Mouse (Mus musculus): ENCODE results near the gene Gm9817. TPM values are rescaled to one million over a fixed set of nuclear protein-coding genes. Genes with fewer than 3 reads are reported as not detected.
"Not testable (repeated sequence)": the region's sequence is repeated elsewhere in the genome, so short reads cannot be mapped to it uniquely, and the experiment has no call there.

Gene Gm9817
- not detected in 2 replicates for polyA plus RNA-seq (2014; fragmentation: Nextera tagmentation; extraction: Ambion mirVana)

DNA sequence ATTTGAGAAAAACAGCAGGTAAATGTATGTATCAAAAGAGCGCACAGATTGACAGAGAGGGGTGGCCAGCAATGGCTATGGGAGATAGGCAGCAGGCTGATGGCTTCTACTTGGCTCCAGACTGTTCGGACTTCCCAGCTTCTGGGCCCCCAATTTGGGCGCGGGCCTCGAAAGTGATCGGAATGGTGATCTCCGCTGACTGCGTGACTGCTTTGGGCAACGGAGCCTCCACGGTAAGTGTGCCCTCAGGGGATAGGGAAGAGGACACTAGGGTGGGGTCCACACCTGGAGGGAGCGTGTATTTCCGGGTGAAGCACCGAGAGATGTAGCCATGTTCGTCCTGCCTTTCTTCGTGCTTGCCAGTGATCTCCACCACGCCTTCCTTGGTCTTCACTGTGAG, at the start of gene Gm9817:
Gene Gm9817 (plus strand): TSS at position 301 of the 400 bp plus-strand sequence.
- not testable (repeated sequence) for H3K27me3 ChIP-seq (ENCODE audit: control insufficient read depth, insufficient read depth, low read length); H3K4me3 ChIP-seq (replicated peaks; ENCODE audit: low read depth, low read length); H3K4me2 ChIP-seq (ENCODE audit: low read length); DNase-seq; ATAC-seq (ENCODE audit: low FRiP score, low TSS enrichment); H3K9me3 ChIP-seq (ENCODE audit: control insufficient read depth, low read length); H3K27ac ChIP-seq (replicated peaks; ENCODE audit: low read depth, low read length); H3K36me3 ChIP-seq (ENCODE audit: control insufficient read depth, insufficient read depth, low read length); H3K9ac ChIP-seq (replicated peaks; ENCODE audit: low read length); H3K4me1 ChIP-seq (ENCODE audit: control insufficient read depth, insufficient read depth, low read length)
- 58% methylated on average over 16 of the region's 16 CpGs for WGBS

GRCm38 (mm10) chr13:45029791-45030190, 48.7 kb upstream of the Gm9817 start:
- DNase-seq (no peak), ATAC-seq (ENCODE audit: low FRiP score, low TSS enrichment) (no peak)
- no peaks in the 10 kb centered on the region for H3K9me3 ChIP-seq (ENCODE audit: control insufficient read depth, low read length)
- no peaks in the 10 kb centered on the region for H3K27me3 ChIP-seq (ENCODE audit: control insufficient read depth, insufficient read depth, low read length)
- no peak overlapping the region for H3K4me2 ChIP-seq (ENCODE audit: low read length)
- no peaks in the 10 kb centered on the region for H3K4me1 ChIP-seq (ENCODE audit: control insufficient read depth, insufficient read depth, low read length)
- no peak overlapping the region for H3K27ac ChIP-seq (replicated peaks; ENCODE audit: low read depth, low read length)
- 83% methylated on average over 1 of the region's 1 CpGs for WGBS
- H3K36me3 ChIP-seq (ENCODE audit: control insufficient read depth, insufficient read depth, low read length) = no peaks in the 10 kb centered on the region
- H3K9ac ChIP-seq (replicated peaks; ENCODE audit: low read length) = no peak overlapping the region
- H3K4me3 ChIP-seq (replicated peaks; ENCODE audit: low read depth, low read length) = no peak overlapping the region

DNA sequence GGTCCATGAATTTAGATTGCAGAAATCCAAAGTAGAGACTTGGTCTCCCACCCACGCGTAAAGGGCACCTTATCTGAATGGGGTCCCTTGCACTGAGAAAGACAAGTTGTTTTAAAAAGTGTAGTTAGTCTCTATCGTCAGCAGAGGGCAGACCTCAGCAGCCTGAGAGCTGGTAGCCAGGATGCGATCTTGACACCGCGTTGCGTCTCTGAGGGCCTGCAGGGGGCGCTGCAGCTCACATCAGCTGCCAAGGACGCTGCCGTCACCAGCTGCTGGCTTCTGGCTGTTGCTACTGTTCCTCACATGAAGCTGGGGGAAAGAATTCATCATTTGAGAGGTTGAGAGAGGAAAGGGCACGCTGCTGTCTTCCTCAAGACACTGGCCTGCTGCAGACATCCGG, 47.7 kb upstream of the Gm9817 start:
- DNase-seq (peak; percentile 97), ATAC-seq (ENCODE audit: low FRiP score, low TSS enrichment) (no peak)
- no peaks in the 10 kb centered on the region for H3K9me3 ChIP-seq (ENCODE audit: control insufficient read depth, low read length)
- no peak overlapping the region for H3K27ac ChIP-seq (replicated peaks; ENCODE audit: low read depth, low read length)
- H3K4me3 ChIP-seq (replicated peaks; ENCODE audit: low read depth, low read length) = no peak overlapping the region
- WGBS = 16% methylated on average over 12 of the region's 12 CpGs
- H3K4me2 ChIP-seq (ENCODE audit: low read length) = no peak overlapping the region
- H3K36me3 ChIP-seq (ENCODE audit: control insufficient read depth, insufficient read depth, low read length) = no peaks in the 10 kb centered on the region
- H3K9ac ChIP-seq (replicated peaks; ENCODE audit: low read length) = no peak overlapping the region
- H3K4me1 ChIP-seq (ENCODE audit: control insufficient read depth, insufficient read depth, low read length) = no peaks in the 10 kb centered on the region
- H3K27me3 ChIP-seq (ENCODE audit: control insufficient read depth, insufficient read depth, low read length) = no peaks in the 10 kb centered on the region

GRCm38 (mm10) chr13:45031314-45031713, 47.2 kb upstream of the Gm9817 start:
- no peaks in the 10 kb centered on the region for H3K4me1 ChIP-seq (ENCODE audit: control insufficient read depth, insufficient read depth, low read length)
- DNase-seq (no peak), ATAC-seq (ENCODE audit: low FRiP score, low TSS enrichment) (no peak)
- no peaks in the 10 kb centered on the region for H3K9me3 ChIP-seq (ENCODE audit: control insufficient read depth, low read length)
- H3K4me3 ChIP-seq (replicated peaks; ENCODE audit: low read depth, low read length) = no peak overlapping the region
- H3K4me2 ChIP-seq (ENCODE audit: low read length) = no peak overlapping the region
- no peak overlapping the region for H3K9ac ChIP-seq (replicated peaks; ENCODE audit: low read length)
- H3K36me3 ChIP-seq (ENCODE audit: control insufficient read depth, insufficient read depth, low read length) = no peaks in the 10 kb centered on the region
- no peaks in the 10 kb centered on the region for H3K27me3 ChIP-seq (ENCODE audit: control insufficient read depth, insufficient read depth, low read length)
- 73% methylated on average over 10 of the region's 10 CpGs for WGBS
- no peak overlapping the region for H3K27ac ChIP-seq (replicated peaks; ENCODE audit: low read depth, low read length)

DNA sequence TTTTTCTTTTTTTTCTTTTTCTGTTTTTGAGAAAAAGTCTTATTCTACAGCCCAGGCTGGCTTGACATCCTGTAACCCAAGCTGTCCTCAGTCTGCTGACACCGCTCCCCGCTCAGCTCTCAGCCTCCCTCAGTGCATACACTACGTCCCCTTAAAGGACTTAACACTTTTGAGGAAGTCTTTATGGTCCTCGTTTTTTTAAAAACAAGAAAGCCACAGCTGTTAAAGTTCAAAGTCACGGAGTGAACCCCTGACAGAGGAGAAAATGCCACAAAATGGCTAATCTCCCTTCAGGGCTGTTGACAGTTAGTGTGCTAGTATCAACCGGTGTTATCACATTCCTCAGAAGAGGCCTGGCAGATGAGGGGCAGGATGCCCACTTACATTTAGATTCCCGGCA, 46.7 kb upstream of the Gm9817 start:
- Histone ChIP-seq H3K27ac (replicated peaks; ENCODE audit: low read depth, low read length) (no peak overlapping the region), H3K9ac (replicated peaks; ENCODE audit: low read length) (no peak overlapping the region), H3K4me3 (replicated peaks; ENCODE audit: low read depth, low read length) (no peak overlapping the region), H3K36me3 (ENCODE audit: control insufficient read depth, insufficient read depth, low read length) (no peaks in the 10 kb centered on the region), H3K9me3 (ENCODE audit: control insufficient read depth, low read length) (no peaks in the 10 kb centered on the region), H3K4me1 (ENCODE audit: control insufficient read depth, insufficient read depth, low read length) (no peaks in the 10 kb centered on the region), H3K4me2 (ENCODE audit: low read length) (no peak overlapping the region), H3K27me3 (ENCODE audit: control insufficient read depth, insufficient read depth, low read length) (no peaks in the 10 kb centered on the region)
- 70% methylated on average over 7 of the region's 7 CpGs for WGBS
- DNase-seq (no peak), ATAC-seq (ENCODE audit: low FRiP score, low TSS enrichment) (no peak)

GRCm38 (mm10) chr13:45032484-45032883, 46.0 kb upstream of the Gm9817 start:
- WGBS = 91% methylated on average over 4 of the region's 4 CpGs

DNA sequence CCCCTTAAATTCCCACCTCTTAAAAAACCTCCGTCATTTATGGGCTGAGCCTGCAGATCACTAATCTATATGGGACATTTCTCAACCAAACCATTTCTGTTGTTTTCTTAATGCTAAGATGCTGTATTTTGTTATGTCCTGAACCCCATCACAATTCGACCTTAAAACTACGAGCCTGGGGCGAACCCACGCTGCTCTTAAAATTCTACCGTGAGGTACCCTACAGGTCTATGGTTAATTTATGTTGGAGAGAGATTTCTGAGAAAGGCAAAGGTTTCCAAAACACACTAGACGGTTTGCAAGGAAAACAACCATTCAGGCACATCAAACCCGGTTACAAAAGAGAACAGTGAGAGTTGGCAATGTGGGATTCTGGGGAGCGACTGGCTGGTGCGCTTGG, 45.1 kb upstream of the Gm9817 start:
- no peaks in the 10 kb centered on the region for H3K4me1 ChIP-seq (ENCODE audit: control insufficient read depth, insufficient read depth, low read length)
- H3K9me3 ChIP-seq (ENCODE audit: control insufficient read depth, low read length) = no peaks in the 10 kb centered on the region
- WGBS = 91% methylated on average over 10 of the region's 10 CpGs
- ATAC-seq (ENCODE audit: low FRiP score, low TSS enrichment) (no peak), DNase-seq (no peak)
- no peaks in the 10 kb centered on the region for H3K27me3 ChIP-seq (ENCODE audit: control insufficient read depth, insufficient read depth, low read length)
- no peak overlapping the region for H3K9ac ChIP-seq (replicated peaks; ENCODE audit: low read length)
- no peak overlapping the region for H3K27ac ChIP-seq (replicated peaks; ENCODE audit: low read depth, low read length)
- no peak overlapping the region for H3K4me3 ChIP-seq (replicated peaks; ENCODE audit: low read depth, low read length)
- H3K36me3 ChIP-seq (ENCODE audit: control insufficient read depth, insufficient read depth, low read length) = no peaks in the 10 kb centered on the region
- no peak overlapping the region for H3K4me2 ChIP-seq (ENCODE audit: low read length)

More at GRCm38 (mm10) chr13:45032484-45032883, 46.0 kb upstream of the Gm9817 start:
- no peaks in the 10 kb centered on the region for H3K36me3 ChIP-seq (ENCODE audit: control insufficient read depth, insufficient read depth, low read length)
- no peaks in the 10 kb centered on the region for H3K27me3 ChIP-seq (ENCODE audit: control insufficient read depth, insufficient read depth, low read length)
- H3K4me2 ChIP-seq (ENCODE audit: low read length) = no peak overlapping the region
- H3K27ac ChIP-seq (replicated peaks; ENCODE audit: low read depth, low read length) = no peak overlapping the region
- DNase-seq (no peak), ATAC-seq (ENCODE audit: low FRiP score, low TSS enrichment) (no peak)
- H3K9ac ChIP-seq (replicated peaks; ENCODE audit: low read length) = no peak overlapping the region
- no peaks in the 10 kb centered on the region for H3K4me1 ChIP-seq (ENCODE audit: control insufficient read depth, insufficient read depth, low read length)
- H3K4me3 ChIP-seq (replicated peaks; ENCODE audit: low read depth, low read length) = no peak overlapping the region
- no peaks in the 10 kb centered on the region for H3K9me3 ChIP-seq (ENCODE audit: control insufficient read depth, low read length)

DNA sequence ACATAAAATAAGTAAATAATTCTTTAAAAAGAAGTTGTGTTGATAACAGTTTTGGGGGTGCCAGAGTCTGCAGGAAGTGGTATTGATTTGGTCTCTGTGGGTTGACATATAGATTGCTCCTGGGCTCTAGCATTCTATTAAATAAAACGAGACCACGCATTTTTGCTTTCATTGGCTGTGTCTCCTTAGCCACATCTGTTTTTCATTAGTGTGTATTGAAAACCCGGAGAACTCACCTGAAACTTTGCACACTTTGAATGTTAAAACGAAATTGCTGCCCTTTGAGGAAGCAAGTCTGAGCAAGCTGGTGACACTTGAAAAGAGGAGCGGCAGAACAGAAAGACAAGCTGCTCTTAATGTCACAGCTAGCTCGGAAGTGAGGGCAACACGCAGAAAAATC, 43.7 kb upstream of the Gm9817 start:
- no peak overlapping the region for H3K4me3 ChIP-seq (replicated peaks; ENCODE audit: low read depth, low read length)
- ATAC-seq (ENCODE audit: low FRiP score, low TSS enrichment) (no peak), DNase-seq (no peak)
- H3K36me3 ChIP-seq (ENCODE audit: control insufficient read depth, insufficient read depth, low read length) = no peaks in the 10 kb centered on the region
- no peak overlapping the region for H3K27ac ChIP-seq (replicated peaks; ENCODE audit: low read depth, low read length)
- H3K9me3 ChIP-seq (ENCODE audit: control insufficient read depth, low read length) = no peaks in the 10 kb centered on the region
- no peak overlapping the region for H3K4me2 ChIP-seq (ENCODE audit: low read length)
- no peaks in the 10 kb centered on the region for H3K4me1 ChIP-seq (ENCODE audit: control insufficient read depth, insufficient read depth, low read length)
- WGBS = 90% methylated on average over 7 of the region's 7 CpGs
- H3K9ac ChIP-seq (replicated peaks; ENCODE audit: low read length) = no peak overlapping the region
- H3K27me3 ChIP-seq (ENCODE audit: control insufficient read depth, insufficient read depth, low read length) = no peaks in the 10 kb centered on the region

GRCm38 (mm10) chr13:45036417-45036816, 42.1 kb upstream of the Gm9817 start:
- Histone ChIP-seq H3K27ac (replicated peaks; ENCODE audit: low read depth, low read length) (no peak overlapping the region), H3K4me1 (ENCODE audit: control insufficient read depth, insufficient read depth, low read length) (no peaks in the 10 kb centered on the region), H3K9me3 (ENCODE audit: control insufficient read depth, low read length) (no peaks in the 10 kb centered on the region), H3K4me3 (replicated peaks; ENCODE audit: low read depth, low read length) (no peak overlapping the region), H3K4me2 (ENCODE audit: low read length) (no peak overlapping the region), H3K27me3 (ENCODE audit: control insufficient read depth, insufficient read depth, low read length) (no peaks in the 10 kb centered on the region), H3K36me3 (ENCODE audit: control insufficient read depth, insufficient read depth, low read length) (no peaks in the 10 kb centered on the region), H3K9ac (replicated peaks; ENCODE audit: low read length) (no peak overlapping the region)
- DNase-seq (no peak), ATAC-seq (ENCODE audit: low FRiP score, low TSS enrichment) (no peak)
- WGBS = 83% methylated on average over 4 of the region's 4 CpGs

Data from midbrain, embryonic 14.5 days (tissue).